Mouse (Mus musculus) myocyte (in vitro differentiated cells): Measurements from ENCODE around the gene Rtl1.

Experiments used
- CEBPB ChIP-seq: IDR thresholded peaks from 2 replicates; pipeline ENCODE4 v1.6.1; 2011; ENCODE audit warnings: mild to moderate bottlenecking, moderate library complexity; ENCODE audit not compliant: poor library complexity, insufficient read depth, severe bottlenecking
- E2F4 ChIP-seq: IDR thresholded peaks from one replicate; pipeline ENCODE4 v1.6.1; 2011; ENCODE audit warnings: mild to moderate bottlenecking, control low read depth, moderate library complexity; ENCODE audit not compliant: insufficient read depth
- MAX ChIP-seq: IDR thresholded peaks from one replicate; pipeline ENCODE4 v1.6.1; 2011; ENCODE audit warnings: low read depth, mild to moderate bottlenecking, control low read depth
- POLR2A ChIP-seq: IDR thresholded peaks from one replicate; pipeline ENCODE4 v1.6.1; 2011; ENCODE audit warnings: low read depth, mild to moderate bottlenecking, control low read depth, moderate library complexity; ENCODE audit not compliant: insufficient read length
- TCF12 ChIP-seq: IDR thresholded peaks from one replicate; pipeline ENCODE4 v1.6.1; 2011; ENCODE audit warnings: mild to moderate bottlenecking, control low read depth; ENCODE audit not compliant: poor library complexity, insufficient read depth, severe bottlenecking
- TCF3 ChIP-seq: IDR thresholded peaks from one replicate; pipeline ENCODE4 v1.6.1; 2011; ENCODE audit warnings: low read depth, control low read depth; ENCODE audit not compliant: insufficient read length
- USF1 ChIP-seq: IDR thresholded peaks from one replicate; pipeline ENCODE4 v1.6.1; 2011; ENCODE audit warnings: low read depth, mild to moderate bottlenecking, control low read depth, moderate library complexity

DNA sequence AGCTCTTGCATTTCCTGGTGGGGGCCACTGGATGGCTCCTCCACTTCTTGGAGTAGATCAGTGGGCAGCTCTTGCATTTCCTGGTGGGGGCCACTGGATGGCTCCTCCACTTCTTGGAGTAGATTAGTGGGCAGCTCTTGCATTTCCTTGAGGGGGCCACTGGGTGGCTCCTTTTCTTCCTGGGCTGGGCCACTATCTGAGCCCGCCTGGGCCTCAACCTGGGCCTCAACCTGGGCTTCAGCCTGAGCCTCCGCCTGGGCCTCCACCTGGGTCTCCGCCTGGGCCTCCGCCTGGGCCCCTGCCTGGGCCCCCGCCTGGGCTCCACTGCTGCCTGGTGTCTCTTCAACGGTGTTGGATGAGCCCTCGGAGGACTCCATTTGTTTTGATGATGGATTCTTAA, 5.2 kb downstream of the Rtl1 start:
- TF ChIP-seq CEBPB = no peak
- no peak for TF ChIP-seq TCF12
- no peak for TF ChIP-seq POLR2A
- TF ChIP-seq USF1 = no peak
- TF ChIP-seq E2F4 = no peak
- TF ChIP-seq MAX = no peak
- TF ChIP-seq TCF3 = no peak
